Mouse (Mus musculus): ENCODE data around the gene Hoxd11.

Gene Hoxd11

DNA sequence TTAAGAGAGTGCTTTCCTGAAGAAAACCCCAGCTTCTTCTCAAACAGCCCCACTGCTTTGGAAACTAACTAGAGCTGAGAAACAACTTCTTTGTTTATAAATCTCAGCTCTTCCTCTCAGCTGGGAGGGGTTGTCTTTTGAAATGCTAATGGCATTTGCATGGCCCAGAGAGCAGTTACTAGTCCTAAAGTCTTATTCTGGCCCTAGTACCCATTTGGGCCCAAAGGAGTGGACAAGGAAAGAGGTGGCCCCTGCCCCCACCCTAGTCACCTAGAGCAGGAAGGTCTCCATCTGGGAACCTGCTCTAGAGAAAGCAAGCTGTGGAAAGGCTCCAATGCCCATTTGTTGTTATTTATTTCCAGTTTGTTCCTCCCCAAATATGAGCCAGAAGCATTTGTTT is 51.7 kb downstream of the Hoxd11 start:
- ATAC-seq (ENCODE audit: low TSS enrichment): no peak

- no peak for ATAC-seq (ENCODE audit: low TSS enrichment)
These were observed 52.6 kb downstream of the Hoxd11 start for GRCm38 (mm10) chr2:74731799-74732512.

- no peak for ATAC-seq (ENCODE audit: low TSS enrichment)
These were observed 53.4 kb downstream of the Hoxd11 start for GRCm38 (mm10) chr2:74732513-74733316.

GRCm38 (mm10) chr2:74733317-74733661 is 53.9 kb downstream of the Hoxd11 start:
- no peak for ATAC-seq (ENCODE audit: low TSS enrichment)

- ATAC-seq (ENCODE audit: low TSS enrichment): no peak
These were observed 54.4 kb downstream of the Hoxd11 start for GRCm38 (mm10) chr2:74733765-74734164.

GRCm38 (mm10) chr2:74734451-74734850 is 55.1 kb downstream of the Hoxd11 start:
- no peak for ATAC-seq (ENCODE audit: low TSS enrichment)

GRCm38 (mm10) chr2:74734996-74735811 is 55.8 kb downstream of the Hoxd11 start:
- no peak for ATAC-seq (ENCODE audit: low TSS enrichment)

DNA sequence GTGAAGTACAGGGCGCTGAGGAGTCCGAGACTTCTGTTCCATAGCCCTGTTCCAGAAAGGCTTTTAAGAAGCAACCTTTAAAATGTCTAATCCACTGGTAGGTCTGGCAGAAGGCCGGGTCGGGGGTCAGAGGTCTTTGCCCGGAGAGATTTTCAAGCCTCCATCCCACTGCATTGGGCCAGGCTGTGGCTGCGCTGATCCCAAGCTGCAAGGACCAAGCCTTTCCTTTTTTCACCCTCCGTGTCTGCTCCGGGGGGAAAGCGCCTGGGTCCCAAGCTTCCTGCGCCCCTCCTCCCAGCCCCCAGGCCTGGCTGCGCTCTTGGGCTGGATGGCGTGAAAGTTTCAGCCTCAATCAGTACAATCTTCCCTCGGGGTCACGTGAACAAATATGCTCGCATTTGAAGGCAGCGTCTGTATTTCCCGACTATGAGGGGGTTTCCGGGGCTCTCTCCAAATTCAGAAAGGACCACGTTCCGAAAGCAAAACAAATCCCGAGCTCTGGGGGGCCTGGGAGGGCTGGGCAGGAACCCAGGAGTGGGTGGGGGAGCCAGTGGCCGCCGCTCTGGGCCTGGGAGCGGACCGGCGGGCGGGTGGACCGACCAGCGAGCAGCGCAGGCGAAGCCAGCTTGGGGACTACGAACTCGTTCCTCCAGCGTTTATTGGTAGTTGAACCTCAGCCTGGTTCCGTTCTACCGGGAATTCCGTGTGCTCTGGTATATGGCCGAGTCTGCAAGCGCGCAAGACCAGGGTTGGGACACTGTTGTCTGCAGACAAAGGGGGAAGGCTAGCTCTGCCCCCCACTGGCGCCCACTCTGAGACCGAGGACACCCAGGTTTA is 56.7 kb downstream of the Hoxd11 start:
- no peak for ATAC-seq (ENCODE audit: low TSS enrichment)

Data from frontal cortex, adult (tissue).